Mouse (Mus musculus): ENCODE data around the gene Lypd4. TPM values are rescaled to one million over a fixed set of nuclear protein-coding genes. Genes with fewer than 3 reads are reported as not detected.

Gene Lypd4
- polyA plus RNA-seq, 1 experiment from 2014 or later, result 0.26 TPM

- Histone ChIP-seq H3K9ac (ENCODE audit: low read depth, low read length) (peak within 1 kb of the TSS; percentile 99), H3K4me3 (ENCODE audit: low read depth, low read length) (peak within 1 kb of the TSS; percentile 82), H3K27ac (ENCODE audit: low read length) (peak within 1 kb of the TSS; percentile 85), H3K4me1 (ENCODE audit: control insufficient read depth, insufficient read depth, low read length) (peaks cover 19% of the 10 kb centered on the region), H3K27me3 (ENCODE audit: control insufficient read depth, insufficient read depth, low read depth, low read length) (no peaks in the 10 kb centered on the region), H3K36me3 (ENCODE audit: control insufficient read depth, insufficient read depth, low read length) (peaks cover 10% of the 10 kb centered on the region; the same call in 1 of the 2 replicates), H3K4me2 (ENCODE audit: low read length) (peak within 1 kb of the TSS; percentile 84), H3K9me3 (replicated peaks; ENCODE audit: control insufficient read depth, low read length, poor library complexity, severe bottlenecking) (no peaks in the 10 kb centered on the region)
- WGBS, result under 1% methylated on average over 57 of the region's 57 CpGs
- ATAC-seq, result peak; percentile 94
Observed at GRCm38 (mm10) chr7:24883896-24884692, 14.4 kb upstream of the Lypd4 start, which contains the start of gene Rps19. TSS of gene Rps19 (plus strand) at chr7:24884371.

- Histone ChIP-seq H3K4me1 (ENCODE audit: control insufficient read depth, insufficient read depth, low read length) (peaks cover 19% of the 10 kb centered on the region), H3K36me3 (ENCODE audit: control insufficient read depth, insufficient read depth, low read length) (peaks cover 3% of the 10 kb centered on the region; the same call in 1 of the 2 replicates), H3K9ac (ENCODE audit: low read depth, low read length) (no peak overlapping the region), H3K4me2 (ENCODE audit: low read length) (no peak overlapping the region), H3K4me3 (ENCODE audit: low read depth, low read length) (no peak overlapping the region), H3K9me3 (replicated peaks; ENCODE audit: control insufficient read depth, low read length, poor library complexity, severe bottlenecking) (no peaks in the 10 kb centered on the region), H3K27ac (ENCODE audit: low read length) (no peak overlapping the region), H3K27me3 (ENCODE audit: control insufficient read depth, insufficient read depth, low read depth, low read length) (no peaks in the 10 kb centered on the region)
- no peak for ATAC-seq
- 92% methylated on average over 9 of the region's 9 CpGs for WGBS
Observed at GRCm38 (mm10) chr7:24882416-24883199, 12.9 kb upstream of the Lypd4 start.

DNA sequence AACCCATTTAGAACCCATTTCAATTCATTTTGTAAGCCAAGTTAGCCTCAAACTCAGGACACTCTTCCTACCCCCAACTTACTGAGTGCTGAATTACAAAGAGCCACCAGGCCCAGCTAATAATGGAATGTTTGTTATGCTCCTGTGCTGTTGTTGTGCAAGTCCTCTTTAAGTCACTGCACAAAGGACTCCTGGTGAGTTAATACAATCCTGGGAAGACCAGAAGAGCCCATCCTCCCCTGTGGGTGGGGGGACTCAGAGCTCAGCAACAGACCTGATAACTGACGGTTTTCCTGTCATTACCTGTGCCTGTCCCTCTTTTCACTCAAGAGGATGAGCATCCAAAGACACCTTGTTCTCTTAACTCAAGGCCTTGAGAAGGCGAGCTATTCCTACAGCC is 9.9 kb upstream of the Lypd4 start:
- Histone ChIP-seq H3K27ac (ENCODE audit: low read length) (no peak overlapping the region), H3K4me1 (ENCODE audit: control insufficient read depth, insufficient read depth, low read length) (no peaks in the 10 kb centered on the region; the same call in 1 of the 2 replicates), H3K4me3 (ENCODE audit: low read depth, low read length) (no peak overlapping the region), H3K27me3 (ENCODE audit: control insufficient read depth, insufficient read depth, low read depth, low read length) (no peaks in the 10 kb centered on the region), H3K9ac (ENCODE audit: low read depth, low read length) (no peak overlapping the region), H3K36me3 (ENCODE audit: control insufficient read depth, insufficient read depth, low read length) (no peaks in the 10 kb centered on the region), H3K9me3 (replicated peaks; ENCODE audit: control insufficient read depth, low read length, poor library complexity, severe bottlenecking) (no peaks in the 10 kb centered on the region), H3K4me2 (ENCODE audit: low read length) (no peak overlapping the region)
- no peak for ATAC-seq
- WGBS, result 14% methylated on average over 2 of the region's 2 CpGs

DNA sequence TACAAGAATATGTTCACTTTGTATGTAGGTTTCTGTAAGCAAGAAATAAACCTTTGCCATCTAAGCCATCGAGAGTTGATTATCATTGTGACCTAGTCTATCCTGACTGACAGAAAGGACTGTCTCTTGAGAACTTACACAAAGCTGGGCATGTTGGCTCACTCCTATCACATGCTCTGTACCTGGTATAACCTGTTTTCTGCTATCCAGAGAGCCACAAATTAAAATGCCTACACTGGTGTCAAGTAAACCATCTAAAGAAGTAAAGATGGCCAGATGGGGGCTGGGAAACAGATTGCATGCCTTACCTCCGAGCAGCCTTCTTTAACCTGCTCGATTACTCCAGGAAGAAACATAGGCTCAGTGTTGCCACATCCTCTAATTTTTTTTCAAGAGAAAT is 7.8 kb upstream of the Lypd4 start:
- WGBS, result 88% methylated on average over 3 of the region's 3 CpGs
- H3K9me3 ChIP-seq (replicated peaks; ENCODE audit: control insufficient read depth, low read length, poor library complexity, severe bottlenecking), result no peaks in the 10 kb centered on the region
- no peaks in the 10 kb centered on the region for H3K4me1 ChIP-seq (ENCODE audit: control insufficient read depth, insufficient read depth, low read length)
- no peak for ATAC-seq
- H3K27me3 ChIP-seq (ENCODE audit: control insufficient read depth, insufficient read depth, low read depth, low read length), result no peaks in the 10 kb centered on the region
- no peak overlapping the region for H3K9ac ChIP-seq (ENCODE audit: low read depth, low read length)
- no peak overlapping the region for H3K4me2 ChIP-seq (ENCODE audit: low read length)
- H3K36me3 ChIP-seq (ENCODE audit: control insufficient read depth, insufficient read depth, low read length), result no peaks in the 10 kb centered on the region
- no peak overlapping the region for H3K4me3 ChIP-seq (ENCODE audit: low read depth, low read length)
- no peak overlapping the region for H3K27ac ChIP-seq (ENCODE audit: low read length)

DNA sequence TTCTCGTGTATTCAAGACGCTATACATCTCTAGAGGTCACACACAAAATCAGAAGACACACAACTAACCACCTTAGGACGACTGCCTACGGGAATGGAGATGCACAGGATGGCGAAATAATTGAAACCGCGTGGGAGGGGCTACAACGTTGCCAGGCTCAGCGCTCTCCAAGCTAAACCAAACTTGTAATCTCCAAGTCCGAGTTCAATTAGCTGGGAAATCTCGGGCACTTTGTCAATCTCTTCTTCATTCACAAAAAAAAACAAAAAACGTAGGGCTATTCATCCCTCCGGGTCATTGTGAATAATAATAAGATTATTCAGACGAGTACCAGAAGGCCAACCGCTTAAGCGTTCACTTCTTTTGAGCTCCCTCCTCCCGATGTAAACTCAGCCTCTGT is 661 bp downstream of the Lypd4 start:
- H3K27ac ChIP-seq (ENCODE audit: low read length), result no peak overlapping the region
- no peak overlapping the region for H3K9ac ChIP-seq (ENCODE audit: low read depth, low read length)
- ATAC-seq, result no peak
- H3K4me1 ChIP-seq (ENCODE audit: control insufficient read depth, insufficient read depth, low read length), result no peaks in the 10 kb centered on the region
- H3K9me3 ChIP-seq (replicated peaks; ENCODE audit: control insufficient read depth, low read length, poor library complexity, severe bottlenecking), result no peaks in the 10 kb centered on the region
- no peaks in the 10 kb centered on the region for H3K27me3 ChIP-seq (ENCODE audit: control insufficient read depth, insufficient read depth, low read depth, low read length)
- H3K4me3 ChIP-seq (ENCODE audit: low read depth, low read length), result no peak overlapping the region
- H3K4me2 ChIP-seq (ENCODE audit: low read length), result no peak overlapping the region
- no peaks in the 10 kb centered on the region for H3K36me3 ChIP-seq (ENCODE audit: control insufficient read depth, insufficient read depth, low read length)
- WGBS, result 30% methylated on average over 17 of the region's 17 CpGs

DNA sequence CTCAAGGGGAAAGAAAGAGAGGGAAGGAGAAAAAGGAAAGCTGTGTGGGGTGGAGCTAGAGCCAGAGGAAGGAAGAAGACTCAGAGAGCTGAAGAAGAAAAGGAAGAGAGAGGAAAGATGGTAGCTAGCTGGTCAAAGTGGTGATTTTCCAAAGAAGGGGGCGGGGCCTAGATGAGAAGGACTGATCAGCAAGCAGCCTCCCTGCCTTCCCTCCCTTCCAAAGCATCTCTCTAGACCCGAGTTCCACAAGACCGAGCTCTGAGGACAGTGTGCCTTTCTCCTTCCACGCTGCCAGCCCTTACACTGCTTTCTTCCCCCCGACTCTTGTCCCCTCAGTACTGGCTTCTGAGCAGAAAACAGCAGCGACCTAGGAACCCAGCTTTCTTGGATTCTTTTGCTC is 5.6 kb downstream of the Lypd4 start:
- ATAC-seq, result no peak
- WGBS, result 31% methylated on average over 6 of the region's 6 CpGs

GRCm38 (mm10) chr7:24862853-24863252 is 6.9 kb downstream of the Lypd4 start:
- Histone ChIP-seq H3K36me3 (ENCODE audit: control insufficient read depth, insufficient read depth, low read length) (no peaks in the 10 kb centered on the region), H3K9me3 (replicated peaks; ENCODE audit: control insufficient read depth, low read length, poor library complexity, severe bottlenecking) (no peaks in the 10 kb centered on the region), H3K4me1 (ENCODE audit: control insufficient read depth, insufficient read depth, low read length) (no peaks in the 10 kb centered on the region), H3K27ac (ENCODE audit: low read length) (no peak overlapping the region), H3K4me2 (ENCODE audit: low read length) (no peak overlapping the region), H3K27me3 (ENCODE audit: control insufficient read depth, insufficient read depth, low read depth, low read length) (no peaks in the 10 kb centered on the region), H3K9ac (ENCODE audit: low read depth, low read length) (no peak overlapping the region), H3K4me3 (ENCODE audit: low read depth, low read length) (no peak overlapping the region)
- no peak for ATAC-seq
- WGBS, result 92% methylated on average over 4 of the region's 4 CpGs

More for the DNA sequence above, 5.6 kb downstream of the Lypd4 start:
- Histone ChIP-seq H3K9me3 (replicated peaks; ENCODE audit: control insufficient read depth, low read length, poor library complexity, severe bottlenecking) (no peaks in the 10 kb centered on the region), H3K27ac (ENCODE audit: low read length) (no peak overlapping the region), H3K27me3 (ENCODE audit: control insufficient read depth, insufficient read depth, low read depth, low read length) (no peaks in the 10 kb centered on the region), H3K9ac (ENCODE audit: low read depth, low read length) (no peak overlapping the region), H3K4me3 (ENCODE audit: low read depth, low read length) (no peak overlapping the region), H3K4me2 (ENCODE audit: low read length) (no peak overlapping the region), H3K4me1 (ENCODE audit: control insufficient read depth, insufficient read depth, low read length) (no peaks in the 10 kb centered on the region), H3K36me3 (ENCODE audit: control insufficient read depth, insufficient read depth, low read length) (no peaks in the 10 kb centered on the region)

- no peak within 1 kb of the TSS for H3K4me3 ChIP-seq (ENCODE audit: low read depth, low read length)
- no peaks in the 10 kb centered on the region for H3K27me3 ChIP-seq (ENCODE audit: control insufficient read depth, insufficient read depth, low read depth, low read length)
- no peak within 1 kb of the TSS for H3K4me2 ChIP-seq (ENCODE audit: low read length)
- no peak within 1 kb of the TSS for H3K9ac ChIP-seq (ENCODE audit: low read depth, low read length)
- H3K4me1 ChIP-seq (ENCODE audit: control insufficient read depth, insufficient read depth, low read length), result no peaks in the 10 kb centered on the region
- ATAC-seq, result no peak
- 88% methylated on average over 7 of the region's 7 CpGs for WGBS
- H3K36me3 ChIP-seq (ENCODE audit: control insufficient read depth, insufficient read depth, low read length), result no peaks in the 10 kb centered on the region
- H3K27ac ChIP-seq (ENCODE audit: low read length), result no peak within 1 kb of the TSS
- H3K9me3 ChIP-seq (replicated peaks; ENCODE audit: control insufficient read depth, low read length, poor library complexity, severe bottlenecking), result no peaks in the 10 kb centered on the region
Observed at GRCm38 (mm10) chr7:24861913-24862312, 7.8 kb downstream of the Lypd4 start, which contains the start of gene Gm9844. TSS of gene Gm9844 (plus strand) at chr7:24862213.

GRCm38 (mm10) chr7:24859234-24859633 is 10.5 kb downstream of the Lypd4 start:
- no peaks in the 10 kb centered on the region for H3K9me3 ChIP-seq (replicated peaks; ENCODE audit: control insufficient read depth, low read length, poor library complexity, severe bottlenecking)
- no peaks in the 10 kb centered on the region for H3K27me3 ChIP-seq (ENCODE audit: control insufficient read depth, insufficient read depth, low read depth, low read length)
- no peaks in the 10 kb centered on the region for H3K36me3 ChIP-seq (ENCODE audit: control insufficient read depth, insufficient read depth, low read length)
- no peak overlapping the region for H3K27ac ChIP-seq (ENCODE audit: low read length)
- no peaks in the 10 kb centered on the region for H3K4me1 ChIP-seq (ENCODE audit: control insufficient read depth, insufficient read depth, low read length)
- no peak for ATAC-seq
- 74% methylated on average over 5 of the region's 5 CpGs for WGBS
- no peak overlapping the region for H3K4me3 ChIP-seq (ENCODE audit: low read depth, low read length)
- no peak overlapping the region for H3K4me2 ChIP-seq (ENCODE audit: low read length)
- no peak overlapping the region for H3K9ac ChIP-seq (ENCODE audit: low read depth, low read length)
